Mouse (Mus musculus) erythroblast, embryonic 14.5 days (primary cell): ENCODE data around the gene Arhgap33.

Experiments used
- GATA1 ChIP-seq: IDR thresholded peaks from 2 replicates; pipeline ENCODE4 v1.6.1; 2012; ENCODE audit warnings: low read length, inconsistent platforms, mixed read lengths
- TAL1 ChIP-seq: IDR thresholded peaks from 3 replicates; pipeline ENCODE4 v1.6.1; 2012; ENCODE audit warnings: low read length, inconsistent platforms, mixed read lengths

GRCm38 (mm10) chr7:30563117-30563905, 28.5 kb upstream of the Arhgap33 start, which contains the start of the genes U2af1l4, Gm49396 and Psenen:
- TF ChIP-seq TAL1 (no peak), GATA1 (no peak)
